Mouse (Mus musculus): ENCODE results near the gene Tbx6.

Gene Tbx6

GRCm38 (mm10) chr7:126780971-126781635, at the start of gene Tbx6:
TSS of gene Tbx6 (plus strand) at chr7:126781483.
- peak; percentile 47 for DNase-seq

- DNase-seq: no peak
Observed at GRCm38 (mm10) chr7:126736122-126736521, 45.2 kb upstream of the Tbx6 start.

GRCm38 (mm10) chr7:126739551-126739950, 41.7 kb upstream of the Tbx6 start:
- no peak for DNase-seq

GRCm38 (mm10) chr7:126740132-126740735, 41.0 kb upstream of the Tbx6 start:
- DNase-seq: no peak

GRCm38 (mm10) chr7:126740977-126741376, 40.3 kb upstream of the Tbx6 start:
- DNase-seq: no peak

- no peak for DNase-seq
Observed at GRCm38 (mm10) chr7:126741452-126741851, 39.8 kb upstream of the Tbx6 start.

GRCm38 (mm10) chr7:126741964-126742482, 39.3 kb upstream of the Tbx6 start:
- no peak for DNase-seq

- DNase-seq: no peak
Observed at GRCm38 (mm10) chr7:126746066-126746465, 35.2 kb upstream of the Tbx6 start.

GRCm38 (mm10) chr7:126746798-126747197, 34.5 kb upstream of the Tbx6 start:
- no peak for DNase-seq

GRCm38 (mm10) chr7:126748824-126749223, 32.5 kb upstream of the Tbx6 start:
- no peak for DNase-seq

GRCm38 (mm10) chr7:126749582-126750343, 31.5 kb upstream of the Tbx6 start:
- no peak for DNase-seq

GRCm38 (mm10) chr7:126754866-126755265, 26.4 kb upstream of the Tbx6 start:
- peak; percentile 87 for DNase-seq

- DNase-seq: no peak
Observed at GRCm38 (mm10) chr7:126758539-126758938, 22.7 kb upstream of the Tbx6 start.

- DNase-seq: peak; percentile 96
Observed at GRCm38 (mm10) chr7:126759050-126759671, 22.1 kb upstream of the Tbx6 start, which contains the start of gene Mapk3. TSS of gene Mapk3 (plus strand) at chr7:126759601.

GRCm38 (mm10) chr7:126759672-126760390, 21.5 kb upstream of the Tbx6 start:
- DNase-seq: no peak

- DNase-seq: peak; percentile 49
Observed at GRCm38 (mm10) chr7:126760391-126760802, 20.9 kb upstream of the Tbx6 start.

GRCm38 (mm10) chr7:126760956-126761355, 20.3 kb upstream of the Tbx6 start:
- no peak for DNase-seq

GRCm38 (mm10) chr7:126761529-126762067, 19.7 kb upstream of the Tbx6 start:
- DNase-seq: no peak

GRCm38 (mm10) chr7:126762471-126763008, 18.7 kb upstream of the Tbx6 start:
- no peak for DNase-seq

- DNase-seq: no peak
Observed at GRCm38 (mm10) chr7:126765540-126765939, 15.7 kb upstream of the Tbx6 start.

- no peak for DNase-seq
Observed at GRCm38 (mm10) chr7:126766201-126766600, 15.1 kb upstream of the Tbx6 start, which contains the start of gene Gdpd3. TSS of gene Gdpd3 (plus strand) at chr7:126766334.

- DNase-seq: no peak
Observed at GRCm38 (mm10) chr7:126767001-126767400, 14.3 kb upstream of the Tbx6 start.
